Mouse (Mus musculus) CH12.LX (cell line): ENCODE results near the gene Ldb3.

Source experiments
- CHD1 ChIP-seq: IDR thresholded peaks from 2 replicates; pipeline ENCODE4 v1.6.1; 2012; ENCODE audit warnings: low read depth, low read length, improper control_type of control experiment, inconsistent platforms
- CTCF ChIP-seq, 2 experiments: IDR thresholded peaks in 1 of 2; conservative IDR thresholded peaks in 1 of 2; 2 replicates each; pipeline ENCODE4 v1.5.1; 2011 to 2012; ENCODE audit warnings: low read depth in 2 of 2, low read length in 2 of 2, improper control_type of control experiment in 1 of 2, inconsistent platforms in 1 of 2, mild to moderate bottlenecking in 1 of 2, moderate library complexity in 1 of 2
- E2F4 ChIP-seq: IDR thresholded peaks from 2 replicates; pipeline ENCODE4 v1.6.1; 2011; ENCODE audit warnings: low read depth, low read length, improper control_type of control experiment; ENCODE audit not compliant: insufficient replicate concordance
- EP300 ChIP-seq: IDR thresholded peaks from 2 replicates; pipeline ENCODE4 v1.6.1; 2011; ENCODE audit warnings: low read length, improper control_type of control experiment
- ETS1 ChIP-seq: conservative IDR thresholded peaks from 2 replicates; pipeline ENCODE4 v1.6.1; 2012; ENCODE audit warnings: low read depth, mild to moderate bottlenecking, inconsistent platforms, low read length, improper control_type of control experiment, moderate library complexity
- GABPA ChIP-seq: IDR thresholded peaks from 2 replicates; pipeline ENCODE4 v1.6.1; 2012; ENCODE audit warnings: low read depth, low read length, improper control_type of control experiment, inconsistent platforms; ENCODE audit not compliant: insufficient replicate concordance
- IRF4 ChIP-seq: IDR thresholded peaks from 2 replicates; pipeline ENCODE4 v1.6.1; 2014; ENCODE audit warnings: low read depth, mild to moderate bottlenecking, inconsistent platforms, low read length, improper control_type of control experiment
- JUN ChIP-seq: IDR thresholded peaks from 2 replicates; pipeline ENCODE4 v1.6.1; 2011; ENCODE audit warnings: low read depth, mild to moderate bottlenecking, low read length, improper control_type of control experiment, moderate library complexity; ENCODE audit not compliant: insufficient read depth
- POLR2A ChIP-seq: IDR thresholded peaks from 2 replicates; pipeline ENCODE4 v1.6.1; 2011; ENCODE audit warnings: low read depth, mild to moderate bottlenecking, improper control_type of control experiment, low read length
- RAD21 ChIP-seq: IDR thresholded peaks from 2 replicates; pipeline ENCODE4 v1.6.1; 2011; ENCODE audit warnings: low read depth, mild to moderate bottlenecking, low read length, improper control_type of control experiment, moderate library complexity
- SMC3 ChIP-seq: IDR thresholded peaks from 2 replicates; pipeline ENCODE4 v1.6.1; 2011; ENCODE audit warnings: low read depth, low read length, improper control_type of control experiment
- ZC3H11A ChIP-seq: IDR thresholded peaks from 2 replicates; pipeline ENCODE4 v1.6.1; 2012; ENCODE audit warnings: low read depth, mild to moderate bottlenecking, inconsistent platforms, low read length, improper control_type of control experiment

DNA sequence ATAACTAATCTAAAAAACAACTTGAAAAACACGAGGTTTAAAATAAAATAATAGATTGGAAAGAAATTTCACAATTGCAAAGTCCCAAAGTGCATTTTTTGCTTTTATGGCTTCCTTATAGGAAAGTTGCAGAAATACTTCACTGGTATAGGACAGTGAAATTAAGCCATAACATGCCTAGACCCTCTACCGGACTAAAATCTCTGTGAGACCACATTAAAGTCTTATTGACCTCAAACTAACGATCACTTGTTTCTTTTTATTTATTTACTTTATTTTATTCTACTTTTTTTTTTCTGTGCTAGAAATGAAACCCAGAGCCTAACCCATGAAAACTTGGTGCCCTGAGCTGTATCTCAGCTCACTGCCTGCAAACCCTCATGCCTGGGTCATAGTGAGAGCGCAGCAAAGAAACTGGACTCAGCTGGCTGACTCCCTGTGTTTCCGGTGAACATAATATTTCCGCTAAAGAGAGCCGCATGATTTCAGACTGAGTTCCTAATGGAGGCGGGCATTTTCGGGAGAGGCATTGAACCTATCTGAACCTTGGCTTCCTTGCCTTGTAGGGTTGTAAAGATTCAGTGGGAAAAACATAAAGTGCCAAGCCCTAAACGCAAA lies 71.4 kb downstream of the Ldb3 start:
- TF ChIP-seq ZC3H11A (no peak), SMC3 (no peak), EP300 (peak; percentile 64), CTCF (conservative IDR thresholded peaks at IDR 0.05 in 1 of 2, IDR thresholded peaks at IDR 0.05 in 1 of 2; ENCODE audit: low read depth in 2 of 2, low read length in 2 of 2) (no peak), IRF4 (peak; percentile 74; the same call in 1 of the 2 replicates), ETS1 (peak; percentile 87), JUN (no peak; the same call in 1 of the 2 replicates), POLR2A (peak; percentile 71), CHD1 (peak; percentile 96), E2F4 (0 out of 2 replicates have a peak, but pooled peaks have one; percentile 5), RAD21 (no peak), GABPA (no peak)
